Mouse (Mus musculus) layer of hippocampus, adult 2 months (tissue): ENCODE data around the gene Zswim5. TPM values are rescaled to one million over a fixed set of nuclear protein-coding genes. Genes with fewer than 3 reads are reported as not detected.
A peak's percentile ranks its signal among the peaks of the same experiment; 100 is the strongest.

ENCODE experiments used
- DNase-seq, 2 experiments: peaks; one replicate each; pipeline ENCODE4 v3.0.0; 2022; ENCODE audit warnings: low spot score in 2 of 2
- H3K27ac ChIP-seq: fragments of 200-600 bp; 2 replicates; pipeline ENCODE4 v1.8.1; 2022
- H3K4me3 ChIP-seq: fragments of 200-600 bp; 2 replicates; pipeline ENCODE4 v1.8.1; 2022; ENCODE audit warnings: mild to moderate bottlenecking
- CTCF ChIP-seq: fragments of 200-600 bp; conservative IDR thresholded peaks from 2 replicates; pipeline ENCODE4 v1.8.1; 2022; ENCODE audit warnings: antibody characterized with exemption, mild to moderate bottlenecking, moderate library complexity
- total RNA-seq, 2 experiments: library from RNA; stranded (reverse); gene quantifications; 2 replicates each; pipeline ENCODE4 v1.2.3; 2021

Gene Zswim5
- total RNA-seq, 2 experiments from 2014 or later: 15.6 to 17.1 TPM

DNA sequence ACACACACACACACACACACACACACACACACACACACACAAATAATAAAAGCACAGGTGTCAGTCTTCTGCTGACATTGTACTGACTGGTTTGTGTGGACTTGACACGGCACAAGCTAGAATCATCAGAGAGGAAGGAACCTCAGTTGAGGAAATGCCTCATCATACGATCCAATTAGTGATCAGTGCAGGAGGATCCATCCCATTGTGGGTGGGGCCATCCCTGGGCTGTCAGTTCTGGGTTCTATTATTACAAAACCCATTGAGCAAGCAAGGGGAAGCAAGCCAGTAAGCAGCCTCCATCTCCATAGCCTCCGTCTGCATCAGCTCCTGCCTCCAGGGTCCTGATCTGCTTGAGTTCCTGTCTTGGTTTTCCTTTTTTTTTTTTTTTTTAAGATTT lies 7.3 kb upstream of the Zswim5 start:
- DNase-seq: no peak
- Histone ChIP-seq H3K4me3 (no peak overlapping the region), H3K27ac (no peak overlapping the region)
- no peak for TF ChIP-seq CTCF

DNA sequence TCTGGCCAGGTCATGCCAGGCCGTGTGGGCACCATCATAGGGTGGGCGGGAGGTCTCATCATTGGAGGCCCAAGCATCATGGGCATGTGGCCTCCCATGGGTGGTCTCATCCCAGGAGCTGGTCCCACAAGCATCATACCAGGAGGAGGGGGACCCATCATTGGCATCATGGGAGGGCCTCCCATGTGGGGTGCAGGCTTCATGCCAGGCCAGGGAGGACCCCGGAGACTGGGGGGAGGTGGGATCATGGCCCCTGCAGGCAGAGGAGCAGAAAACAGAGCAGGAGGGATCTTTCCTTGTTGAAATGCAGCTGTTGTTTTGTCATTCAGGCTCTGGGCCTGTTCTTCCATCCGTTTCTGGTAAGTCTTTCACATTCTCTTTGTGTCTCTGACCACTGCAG lies 2.6 kb upstream of the Zswim5 start:
- TF ChIP-seq CTCF: no peak

DNA sequence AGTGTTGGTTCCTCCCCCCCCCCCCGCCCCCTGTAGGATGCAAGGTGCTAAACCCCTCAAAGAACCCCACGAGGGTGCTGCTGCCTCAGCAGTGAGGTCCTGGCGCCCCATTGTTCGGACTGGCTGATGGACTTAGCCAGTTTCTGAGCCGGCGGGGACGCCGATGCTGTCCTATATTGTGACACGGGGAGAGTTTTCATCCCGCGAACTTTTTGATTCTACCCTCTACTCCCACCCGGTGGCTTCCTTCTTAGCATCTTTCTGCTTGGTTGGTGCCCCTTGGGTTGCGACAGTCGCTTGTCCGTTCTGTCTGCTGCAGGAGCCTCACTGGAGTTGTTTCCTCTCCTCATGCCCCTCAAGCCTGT lies 564 bp upstream of the Zswim5 start:
- TF ChIP-seq CTCF: peak; percentile 66
- Histone ChIP-seq H3K27ac (peak overlapping the region; percentile 94), H3K4me3 (peak overlapping the region; percentile 84)
- DNase-seq: peak; percentile 31 to 50

More for the DNA sequence above, 2.6 kb upstream of the Zswim5 start:
- Histone ChIP-seq H3K4me3 (no peak overlapping the region), H3K27ac (no peak overlapping the region)
- DNase-seq: no peak

DNA sequence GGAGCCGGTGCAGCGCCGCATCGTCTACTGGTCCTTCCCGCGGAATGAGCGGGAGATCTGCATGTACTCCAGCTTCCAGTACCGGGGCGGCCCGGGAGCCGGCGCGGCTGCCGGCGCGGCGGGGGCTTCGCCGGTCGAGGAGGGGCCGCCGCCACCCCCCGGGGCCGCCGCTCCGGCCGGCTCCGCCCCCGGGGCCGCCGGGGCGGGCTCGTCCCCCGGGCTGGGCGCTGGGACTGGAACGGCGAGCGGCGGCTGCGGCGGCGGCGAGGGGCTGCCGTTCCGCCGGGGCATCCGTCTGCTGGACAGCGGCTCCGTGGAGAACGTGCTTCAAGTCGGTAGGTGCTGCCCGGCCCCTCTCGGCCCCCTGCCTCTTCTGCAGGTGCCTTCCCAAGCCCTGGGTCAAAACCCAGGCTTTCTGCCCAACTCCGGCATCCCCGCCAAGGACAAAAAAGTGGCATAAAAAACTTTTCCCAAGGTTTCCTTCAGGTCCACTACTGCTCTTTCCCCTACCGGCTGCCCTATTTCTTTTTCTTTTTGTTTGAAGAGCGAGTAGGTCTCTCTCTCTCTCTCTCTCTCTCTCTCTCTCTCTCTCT lies 649 bp downstream of the Zswim5 start:
- H3K27ac ChIP-seq: peak overlapping the region; percentile 94
- H3K4me3 ChIP-seq: peak overlapping the region; percentile 84
- no peak for TF ChIP-seq CTCF
- DNase-seq: peak; percentile 4 to 38

DNA sequence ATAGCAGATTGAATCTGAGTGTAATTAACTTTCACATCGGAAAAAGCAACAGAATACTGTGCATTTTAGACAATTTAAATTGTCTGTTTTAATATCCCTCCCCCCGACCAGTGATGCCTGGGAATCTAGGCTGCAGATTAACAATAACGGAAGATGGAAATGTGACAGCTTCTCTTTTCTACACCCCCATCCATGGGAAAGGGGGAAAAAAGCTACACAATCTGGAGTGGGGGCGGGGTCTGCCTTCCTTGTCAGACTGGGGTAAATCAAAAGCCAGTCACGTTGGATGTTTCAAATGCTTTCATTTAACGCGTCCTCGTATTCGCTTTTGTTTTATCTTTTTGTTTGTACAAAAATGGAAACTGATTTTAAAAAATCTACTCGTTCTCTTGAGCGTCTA lies 1.3 kb downstream of the Zswim5 start:
- peak overlapping the region; percentile 84 for H3K4me3 ChIP-seq
- peak overlapping the region; percentile 94 for H3K27ac ChIP-seq
- DNase-seq: peak; percentile 86 to 89
- TF ChIP-seq CTCF: no peak

DNA sequence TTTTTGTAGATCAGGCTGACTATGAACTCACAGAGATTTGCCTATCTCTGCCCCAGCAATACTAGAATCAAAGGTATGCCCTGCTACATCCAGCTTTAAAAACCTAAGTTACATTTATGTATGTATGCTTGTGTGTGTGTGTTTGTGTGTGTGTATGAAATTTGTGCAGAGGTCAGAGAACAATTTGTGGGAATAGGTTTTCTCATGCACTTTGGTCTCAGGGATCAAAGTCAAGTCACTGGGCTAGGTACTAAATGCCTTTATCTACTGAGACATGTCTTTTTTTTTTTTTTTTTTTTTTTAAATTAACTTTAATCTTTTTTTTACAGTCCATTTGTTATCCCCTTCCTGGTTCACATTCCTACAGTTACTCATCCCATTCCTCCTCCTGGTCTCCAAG lies 5.5 kb downstream of the Zswim5 start:
- no peak for TF ChIP-seq CTCF
- DNase-seq: no peak
- Histone ChIP-seq H3K27ac (no peak overlapping the region), H3K4me3 (no peak overlapping the region)

DNA sequence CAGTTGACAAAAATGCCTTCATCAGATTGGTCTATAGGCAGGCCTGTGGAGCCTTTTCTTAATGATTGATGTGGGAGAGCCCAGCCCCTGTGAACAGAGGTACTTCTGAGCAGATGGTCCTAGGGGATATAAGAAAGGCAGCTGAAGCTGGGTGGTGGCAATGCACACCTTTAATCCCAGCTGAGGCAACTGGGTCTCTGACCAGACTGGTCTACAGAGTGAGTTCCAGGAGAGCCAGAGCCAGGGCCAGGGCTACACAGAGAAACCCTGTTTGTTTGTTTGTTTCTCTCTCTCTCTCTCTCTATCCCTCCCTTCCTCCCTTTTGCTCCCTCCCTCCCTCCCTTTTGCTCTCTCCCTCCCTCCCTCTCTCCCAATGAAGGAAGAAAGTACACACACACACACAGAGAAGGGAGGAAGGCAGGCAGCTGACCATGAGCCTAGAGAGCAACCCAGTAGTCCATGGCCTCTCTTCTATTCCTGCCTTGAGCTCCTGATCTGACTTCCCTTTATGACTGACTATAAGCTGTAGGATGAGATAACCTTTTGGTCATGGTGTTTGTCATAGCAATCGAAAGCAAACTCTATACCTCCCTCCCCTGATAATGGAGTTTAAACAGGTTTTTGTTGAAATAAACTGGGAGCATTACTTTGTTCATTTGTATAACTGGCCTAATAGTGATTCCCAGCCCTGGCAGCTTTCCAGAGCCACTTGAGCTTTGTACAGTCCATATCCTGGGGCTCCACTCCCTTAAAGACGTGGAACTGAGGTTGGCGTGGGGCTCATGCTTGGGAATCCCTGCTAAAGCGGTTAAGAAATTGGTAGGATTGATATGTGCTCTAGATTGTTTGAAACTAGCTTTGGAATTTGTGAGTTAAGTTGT lies 17.3 kb downstream of the Zswim5 start:
- no peak for DNase-seq
- TF ChIP-seq CTCF: no peak
- Histone ChIP-seq H3K27ac (0 out of 2 replicates have a peak overlapping the region, but pooled peaks have one; percentile 6), H3K4me3 (no peak overlapping the region)

DNA sequence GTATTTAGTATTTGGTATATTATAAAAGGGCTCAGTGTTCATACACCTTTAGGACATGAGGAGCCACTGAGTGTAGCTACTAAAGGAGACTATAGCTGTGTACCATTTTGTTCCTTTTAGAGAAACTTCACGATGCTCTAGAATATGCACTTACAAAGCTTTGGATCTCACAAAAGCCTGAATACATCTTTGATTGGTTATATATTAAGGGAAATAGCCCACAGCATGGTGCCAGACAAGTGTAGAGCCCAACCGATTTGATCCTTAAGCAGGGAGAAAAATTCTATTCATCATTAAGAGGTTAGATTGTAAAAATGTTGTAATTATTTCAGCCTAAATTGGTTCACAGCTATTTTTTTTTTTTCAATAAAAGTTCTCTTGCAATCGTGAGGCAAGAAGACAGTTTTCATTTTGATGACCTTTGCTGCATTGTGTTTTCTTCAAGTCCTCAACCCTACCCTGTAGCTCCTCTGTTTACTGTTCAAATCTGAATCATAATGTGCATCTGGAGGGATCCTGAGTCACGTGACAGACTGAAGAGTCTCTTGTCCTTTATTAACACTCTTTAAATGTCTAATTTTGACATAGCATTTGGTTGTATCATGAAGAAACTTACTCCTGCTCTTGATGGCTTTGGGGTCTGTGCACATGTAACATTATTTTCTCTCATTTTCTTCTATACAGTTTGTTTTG lies 33.5 kb downstream of the Zswim5 start:
- DNase-seq: no peak

DNA sequence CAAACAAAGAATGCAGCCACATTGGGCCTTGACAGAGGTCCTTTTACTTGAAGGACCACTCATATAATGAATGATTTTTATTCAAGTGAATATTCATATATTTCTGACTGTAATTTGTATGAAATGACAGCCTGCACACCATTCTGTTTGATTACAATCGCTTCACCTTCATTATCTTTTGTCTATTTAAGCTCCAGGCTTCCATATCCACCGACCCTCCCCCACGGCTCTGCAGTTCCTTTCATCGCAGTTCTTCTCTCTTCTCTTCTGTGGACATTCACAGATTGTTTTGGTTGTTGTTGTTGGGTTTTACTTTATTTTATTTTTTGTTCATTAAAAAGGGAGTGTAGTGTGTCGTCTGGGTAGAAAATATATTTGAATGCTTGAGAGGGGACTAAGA lies 34.0 kb downstream of the Zswim5 start:
- no peak for TF ChIP-seq CTCF
- no peak for DNase-seq
- peak overlapping the region; percentile 72 for H3K27ac ChIP-seq

More for the DNA sequence above, 33.5 kb downstream of the Zswim5 start:
- Histone ChIP-seq H3K4me3 (no peak overlapping the region), H3K27ac (peak overlapping the region; percentile 72)
- no peak for TF ChIP-seq CTCF

DNA sequence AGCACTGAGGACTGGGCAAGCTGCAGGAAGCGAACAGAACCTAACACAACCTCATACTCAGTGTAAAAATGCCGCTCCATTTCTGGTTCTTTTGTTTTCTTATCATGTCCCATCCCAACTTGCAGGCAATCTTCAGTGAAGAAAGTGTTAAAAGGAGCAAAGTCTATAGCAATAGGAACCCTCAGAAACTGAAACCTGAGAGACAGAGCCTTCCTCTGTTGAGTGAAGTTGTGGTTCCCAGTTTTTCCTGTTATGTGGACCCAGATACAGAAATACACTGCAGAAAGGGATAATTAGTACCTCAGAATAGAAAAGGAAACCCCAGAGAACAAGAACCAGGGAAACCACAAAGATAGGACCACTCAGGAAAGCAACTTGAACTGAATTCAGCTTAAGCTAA lies 36.1 kb downstream of the Zswim5 start:
- no peak for DNase-seq
- no peak overlapping the region for H3K27ac ChIP-seq
- H3K4me3 ChIP-seq: no peak overlapping the region
- no peak for TF ChIP-seq CTCF

More for the DNA sequence above, 34.0 kb downstream of the Zswim5 start:
- H3K4me3 ChIP-seq: no peak overlapping the region

DNA sequence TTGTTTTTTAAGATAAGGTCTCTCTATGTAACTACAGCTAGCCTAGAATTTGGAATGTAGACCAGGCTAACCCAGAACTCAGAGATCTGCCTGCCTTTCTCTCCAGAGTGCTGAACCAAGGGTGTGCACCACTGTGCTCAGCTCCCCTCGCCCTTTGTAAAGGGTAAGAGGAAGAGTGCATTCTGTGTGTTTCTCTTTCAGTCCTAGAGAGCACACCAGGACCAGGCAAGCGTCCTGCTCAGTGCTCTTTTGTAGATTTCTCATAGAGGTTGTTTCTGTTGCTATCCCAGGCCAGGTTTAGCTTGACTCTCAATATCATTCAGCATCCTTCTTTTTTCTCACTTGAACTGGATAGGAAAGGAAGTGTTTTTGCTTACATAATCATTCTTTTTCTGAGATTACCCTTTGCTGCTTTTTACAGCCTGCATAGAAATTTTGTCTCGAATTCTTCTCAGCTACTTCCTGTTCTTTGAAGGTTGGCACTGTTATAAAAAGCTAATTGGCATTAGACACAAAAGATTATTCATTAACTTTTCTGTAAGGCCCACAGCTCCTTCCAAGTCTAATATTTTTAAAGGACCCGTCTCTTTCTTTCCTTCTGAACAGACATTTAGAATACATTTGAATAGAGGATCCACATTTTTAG lies 51.0 kb downstream of the Zswim5 start:
- no peak overlapping the region for H3K4me3 ChIP-seq
- no peak for TF ChIP-seq CTCF
- peak overlapping the region; percentile 70; the same call in 1 of the 2 replicates for H3K27ac ChIP-seq
- DNase-seq: no peak

DNA sequence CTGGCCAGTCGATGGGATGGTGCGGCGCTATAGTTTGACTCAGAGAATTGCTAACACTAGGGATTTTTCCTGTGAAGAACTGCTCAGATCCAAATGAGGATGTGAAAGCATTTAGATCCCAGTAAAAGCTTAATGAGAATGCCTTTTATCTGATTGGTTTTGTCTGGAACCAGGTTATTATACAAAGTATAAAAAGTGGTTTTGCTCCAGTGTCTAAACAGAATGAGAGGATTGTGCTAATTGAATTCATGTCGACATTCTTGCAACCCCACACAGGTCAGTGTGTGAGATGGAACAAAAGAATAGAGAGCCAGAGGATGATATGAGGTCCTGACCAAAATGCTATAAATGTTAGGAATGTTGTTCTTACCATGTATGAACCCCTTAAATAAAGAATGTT lies 62.4 kb downstream of the Zswim5 start:
- Histone ChIP-seq H3K4me3 (no peak overlapping the region), H3K27ac (no peak overlapping the region)
- no peak for TF ChIP-seq CTCF
- no peak for DNase-seq

DNA sequence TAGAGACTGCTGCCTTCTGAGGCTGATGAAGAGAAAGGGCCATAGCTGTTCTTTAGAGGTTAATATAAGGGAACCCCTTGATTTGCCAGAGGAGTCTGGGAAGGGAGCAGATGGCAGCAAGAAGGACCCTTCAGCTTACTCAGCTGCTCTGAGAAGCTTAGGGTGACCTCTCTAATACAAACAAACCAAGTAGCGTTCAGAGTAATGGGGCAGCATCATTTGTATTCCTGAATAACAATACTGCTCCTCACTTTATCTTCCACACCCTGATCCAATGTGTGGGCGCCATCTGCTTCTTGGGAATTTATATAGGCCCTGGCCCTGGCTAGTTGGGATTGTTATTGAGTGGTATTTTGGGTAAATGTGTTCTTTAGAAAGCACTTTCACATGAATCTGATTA lies 65.5 kb downstream of the Zswim5 start:
- H3K27ac ChIP-seq: no peak overlapping the region
- no peak for DNase-seq
- no peak overlapping the region for H3K4me3 ChIP-seq
- no peak for TF ChIP-seq CTCF
